Mouse (Mus musculus) heart, postnatal 0 days (tissue): ENCODE results near the gene Frmpd4.

Experiments
- CTCF ChIP-seq: IDR thresholded peaks from 2 replicates; pipeline ENCODE4 v1.5.1; 2016; ENCODE audit warnings: antibody characterized with exemption, control low read depth, low read depth
- EP300 ChIP-seq: IDR thresholded peaks from 2 replicates; pipeline ENCODE4 v1.6.1; 2016; ENCODE audit warnings: antibody characterized with exemption, low read depth

DNA sequence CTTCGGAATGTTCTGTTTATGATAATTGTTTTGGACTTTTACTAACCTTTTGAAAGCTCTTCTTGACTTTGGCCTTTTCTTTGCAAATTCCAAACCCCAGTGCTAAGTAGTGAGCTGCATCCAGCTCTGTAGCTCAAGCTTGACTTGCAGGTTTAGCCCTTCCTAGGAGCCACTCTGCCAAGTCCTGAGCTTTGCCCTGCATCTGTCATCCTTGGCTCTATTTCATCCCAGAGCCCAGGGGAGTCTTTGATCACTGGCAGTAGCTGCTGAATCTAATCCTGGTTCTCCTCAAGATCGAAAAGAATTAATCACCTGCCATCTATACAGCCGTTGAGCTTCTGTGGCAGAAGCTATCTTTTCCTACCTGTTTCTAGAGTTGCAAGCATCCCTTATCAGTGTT is 251.9 kb downstream of the Frmpd4 start:
- no peak for TF ChIP-seq CTCF
- TF ChIP-seq EP300 = no peak
